12 mouse cellular contexts compared by ENCODE assay signal in genomic region chr2:165182085-165182976, GRCm38 (mm10). TPM values are rescaled to one million over a fixed set of nuclear protein-coding genes. Genes with fewer than 3 reads are reported as not detected.
DNase-seq lines count a peak whose midpoint lies in the region; ATAC-seq and TF ChIP-seq lines count a peak whose summit lies in the region.
"Had no signal": no experiment of that assay in that cellular context is flagged by ENCODE, and none has a peak within 500 bp of the region (broad histone marks: within the 10 kb centered on the region; RNA-seq: fewer than 3 reads in every experiment).

No protein-coding gene starts in this region.

- peaks cover 29% of the 10 kb centered on the region for H3K27me3 ChIP-seq in embryonic facial prominence, embryonic 11.5 days (ENCODE audit: control insufficient read depth, insufficient read depth, low read length)
- peaks cover 81% of the 10 kb centered on the region for H3K27me3 ChIP-seq in embryonic facial prominence, embryonic 10.5 days (replicated peaks; ENCODE audit: low read depth, poor library complexity, severe bottlenecking)
- H3K27me3 ChIP-seq in kidney, embryonic 15.5 days: peaks cover 93% of the 10 kb centered on the region
- H3K27me3 ChIP-seq in intestine, postnatal 0 days (replicated peaks; ENCODE audit: control insufficient read depth, insufficient read depth, low read length): peaks cover 34% of the 10 kb centered on the region; the same call in 1 of the 2 replicates
- H3K27me3 ChIP-seq in midbrain, embryonic 14.5 days (ENCODE audit: control insufficient read depth, insufficient read depth, low read length): 0 out of 2 replicates have a peak, but pooled peaks cover 3% of the 10 kb centered on the region

- no peak overlapping the region for H3K27ac ChIP-seq in embryonic facial prominence, embryonic 11.5 days (replicated peaks; ENCODE audit: low read depth, low read length)
- H3K27ac ChIP-seq in embryonic facial prominence, embryonic 10.5 days (replicated peaks): no peak overlapping the region
- H3K27ac ChIP-seq in kidney, embryonic 15.5 days: no peak overlapping the region
- H3K27ac ChIP-seq in intestine, postnatal 0 days (ENCODE audit: low read depth, low read length): no peak overlapping the region
- peak overlapping the region; percentile 52; the same call in 1 of the 2 replicates for H3K27ac ChIP-seq in midbrain, embryonic 14.5 days (replicated peaks; ENCODE audit: low read depth, low read length)
- H3K27ac ChIP-seq: embryonic facial prominence, embryonic 15.5 days; heart, embryonic 10.5 days; limb, embryonic 15.5 days had no signal

- H3K36me3 ChIP-seq in embryonic facial prominence, embryonic 11.5 days (replicated peaks; ENCODE audit: control insufficient read depth, insufficient read depth, low read depth, low read length): no peaks in the 10 kb centered on the region
- H3K36me3 ChIP-seq in embryonic facial prominence, embryonic 10.5 days (replicated peaks): no peaks in the 10 kb centered on the region
- H3K36me3 ChIP-seq in kidney, embryonic 15.5 days: no peaks in the 10 kb centered on the region
- no peaks in the 10 kb centered on the region for H3K36me3 ChIP-seq in intestine, postnatal 0 days (ENCODE audit: control insufficient read depth, insufficient read depth)
- no peaks in the 10 kb centered on the region for H3K36me3 ChIP-seq in midbrain, embryonic 14.5 days (ENCODE audit: control insufficient read depth, insufficient read depth, low read length)
- H3K36me3 ChIP-seq: embryonic facial prominence, embryonic 15.5 days; heart, embryonic 10.5 days; limb, embryonic 15.5 days had no signal

- H3K4me3 ChIP-seq in embryonic facial prominence, embryonic 11.5 days (ENCODE audit: low read depth, low read length): no peak overlapping the region
- no peak overlapping the region for H3K4me3 ChIP-seq in embryonic facial prominence, embryonic 10.5 days
- H3K4me3 ChIP-seq in kidney, embryonic 15.5 days (replicated peaks): no peak overlapping the region
- H3K4me3 ChIP-seq in intestine, postnatal 0 days (ENCODE audit: low read depth, low read length): no peak overlapping the region
- H3K4me3 ChIP-seq in midbrain, embryonic 14.5 days (replicated peaks; ENCODE audit: low read depth, low read length): no peak overlapping the region
- H3K4me3 ChIP-seq: embryonic facial prominence, embryonic 15.5 days; heart, embryonic 10.5 days; limb, embryonic 15.5 days had no signal

- no peaks in the 10 kb centered on the region for H3K9me3 ChIP-seq in embryonic facial prominence, embryonic 11.5 days (replicated peaks; ENCODE audit: control insufficient read depth, low read length)
- H3K9me3 ChIP-seq in embryonic facial prominence, embryonic 10.5 days: no peaks in the 10 kb centered on the region
- no peaks in the 10 kb centered on the region for H3K9me3 ChIP-seq in kidney, embryonic 15.5 days (replicated peaks)
- no peaks in the 10 kb centered on the region for H3K9me3 ChIP-seq in intestine, postnatal 0 days (ENCODE audit: control insufficient read depth)
- no peaks in the 10 kb centered on the region for H3K9me3 ChIP-seq in midbrain, embryonic 14.5 days (ENCODE audit: control insufficient read depth, low read length)
- H3K9me3 ChIP-seq: embryonic facial prominence, embryonic 15.5 days; heart, embryonic 10.5 days; limb, embryonic 15.5 days had no signal

- DNase-seq in embryonic facial prominence, embryonic 11.5 days (ENCODE audit: low spot score): no peak
- DNase-seq in embryonic facial prominence, embryonic 10.5 days (ENCODE audit: low spot score): no peak
- DNase-seq in kidney, adult 18-20 months: no peak
- DNase-seq in midbrain, embryonic 14.5 days: no peak
- no peak for DNase-seq in c-Kit-positive CD71-positive TER-119-positive erythroid progenitor cells, embryonic 14.5 days (ENCODE audit: low spot score)
- DNase-seq: gastrocnemius, postnatal 25 days; lung, adult 18-20 months had no signal

- peaks cover 6% of the 10 kb centered on the region; the same call in 1 of the 2 replicates for H3K4me1 ChIP-seq in embryonic facial prominence, embryonic 11.5 days (ENCODE audit: control insufficient read depth, insufficient read depth, low read length)
- peaks cover 28% of the 10 kb centered on the region for H3K4me1 ChIP-seq in embryonic facial prominence, embryonic 10.5 days
- H3K4me1 ChIP-seq in kidney, embryonic 15.5 days: peaks cover 29% of the 10 kb centered on the region
- no peaks in the 10 kb centered on the region for H3K4me1 ChIP-seq in intestine, postnatal 0 days (replicated peaks; ENCODE audit: control insufficient read depth, insufficient read depth, low read length)
- H3K4me1 ChIP-seq in midbrain, embryonic 14.5 days (ENCODE audit: control insufficient read depth, insufficient read depth, low read length): peaks cover 25% of the 10 kb centered on the region

- H3K9ac ChIP-seq in embryonic facial prominence, embryonic 11.5 days (replicated peaks; ENCODE audit: low read length): no peak overlapping the region
- no peak overlapping the region for H3K9ac ChIP-seq in kidney, embryonic 15.5 days
- no peak overlapping the region for H3K9ac ChIP-seq in intestine, postnatal 0 days (ENCODE audit: low read depth, low read length)
- H3K9ac ChIP-seq in midbrain, embryonic 14.5 days (replicated peaks; ENCODE audit: low read length): no peak overlapping the region; the same call in 1 of the 2 replicates
- H3K9ac ChIP-seq: embryonic facial prominence, embryonic 15.5 days; limb, embryonic 15.5 days had no signal

- WGBS in embryonic facial prominence, embryonic 11.5 days: 60% methylated on average over 11 of the region's 11 CpGs
- WGBS in embryonic facial prominence, embryonic 10.5 days: 67% methylated on average over 11 of the region's 11 CpGs
- WGBS in kidney, embryonic 15.5 days: 48% methylated on average over 11 of the region's 11 CpGs
- WGBS in intestine, postnatal 0 days: 51% methylated on average over 11 of the region's 11 CpGs
- 67% methylated on average over 11 of the region's 11 CpGs for WGBS in midbrain, embryonic 14.5 days

- ATAC-seq in embryonic facial prominence, embryonic 11.5 days (replicated peaks; ENCODE audit: insufficient number of reproducible peaks, low FRiP score, low TSS enrichment, low read depth): 0 out of 2 replicates have a peak, but pooled peaks have one; percentile 37
- 0 out of 2 replicates have a peak, but pooled peaks have one; percentile 19 for ATAC-seq in kidney, embryonic 15.5 days (replicated peaks; ENCODE audit: low FRiP score)
- ATAC-seq in intestine, postnatal 0 days: 0 out of 2 replicates have a peak, but pooled peaks have one; percentile 35
- no peak for ATAC-seq in midbrain, embryonic 14.5 days (ENCODE audit: low FRiP score, low TSS enrichment)

- H3K4me2 ChIP-seq in embryonic facial prominence, embryonic 11.5 days (ENCODE audit: low read depth, low read length): no peak overlapping the region
- H3K4me2 ChIP-seq in kidney, embryonic 15.5 days: no peak overlapping the region
- no peak overlapping the region for H3K4me2 ChIP-seq in intestine, postnatal 0 days (replicated peaks; ENCODE audit: low read depth)
- no peak overlapping the region for H3K4me2 ChIP-seq in midbrain, embryonic 14.5 days (ENCODE audit: low read length)
- H3K4me2 ChIP-seq: embryonic facial prominence, embryonic 15.5 days; limb, embryonic 15.5 days had no signal

- no peak for TF ChIP-seq CTCF in intestine, postnatal 0 days (IDR thresholded peaks at IDR 0.05; ENCODE audit: low read depth)

RNA-seq across cellular contexts. Expression of gene Cdh22, which starts 52.3 kb away (rescaled TPM):
- polyA plus RNA-seq in embryonic facial prominence, embryonic 11.5 days (2014; fragmentation: Nextera tagmentation; extraction: Ambion mirVana): 1.2 and 1.3 TPM in 2 replicates
- polyA plus RNA-seq in embryonic facial prominence, embryonic 10.5 days (2016; fragmentation: Nextera tagmentation; extraction: Ambion mirVana): 0.91 and 1.1 TPM in 2 replicates
- 0.78 and 1.1 TPM in 2 replicates for polyA plus RNA-seq in kidney, embryonic 15.5 days (2015; fragmentation: Nextera tagmentation; extraction: Ambion mirVana)
- 0.25 and 0.41 TPM in 2 replicates for polyA plus RNA-seq in intestine, postnatal 0 days (2015; fragmentation: Nextera tagmentation; extraction: Ambion mirVana)
- 15.8 and 18.4 TPM in 2 replicates for polyA plus RNA-seq in midbrain, embryonic 14.5 days (2014; fragmentation: Nextera tagmentation; extraction: Ambion mirVana)
